Mouse (Mus musculus): ENCODE measurements around the gene Foxl2. TPM values are rescaled to one million over a fixed set of nuclear protein-coding genes. Genes with fewer than 3 reads are reported as not detected.

The Foxl2 gene
- polyA plus RNA-seq, 1 experiment from 2014 or later: 2.2 TPM

DNA sequence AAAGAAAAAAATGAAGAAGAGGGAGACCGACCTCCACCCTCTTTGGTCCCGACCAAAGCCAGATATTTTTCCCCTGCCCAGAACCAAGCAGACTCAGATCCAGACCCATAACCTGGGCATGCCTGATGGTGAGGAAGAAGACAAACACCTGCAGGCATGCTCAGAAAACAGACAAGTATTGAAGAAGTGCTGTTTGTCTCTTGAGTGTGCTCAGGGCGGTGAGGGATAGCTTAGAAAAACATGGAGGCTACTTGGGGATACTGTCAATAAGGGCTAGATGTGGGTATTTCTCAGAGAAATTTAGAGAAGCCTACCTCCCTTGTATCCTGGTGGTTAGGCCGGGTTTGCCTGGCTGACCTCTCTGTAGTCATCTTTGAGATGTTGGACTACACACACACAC lies 1.8 kb upstream of the Foxl2 start:
- ATAC-seq (no peak), DNase-seq (ENCODE audit: low read depth, low spot score) (no peak)
- TF ChIP-seq CTCF (IDR thresholded peaks at IDR 0.05): no peak
- POLR2A ChIA-PET: interaction anchor here (0.6 kb wide), 1 partner anchor 28 kb away, joined by 3 read pairs; no protein-coding TSS in a partner anchor
- in situ Hi-C loops (cut with MboI; ENCODE audit: low pct_unique_long_range_greater_than_20kb): no loop called here
- CTCF ChIA-PET: interaction anchor here (0.7 kb wide), 1 partner anchor 12 kb away, joined by 3 read pairs; no protein-coding TSS in a partner anchor
- peaks cover 52% of the 10 kb centered on the region for H3K27me3 ChIP-seq

DNA sequence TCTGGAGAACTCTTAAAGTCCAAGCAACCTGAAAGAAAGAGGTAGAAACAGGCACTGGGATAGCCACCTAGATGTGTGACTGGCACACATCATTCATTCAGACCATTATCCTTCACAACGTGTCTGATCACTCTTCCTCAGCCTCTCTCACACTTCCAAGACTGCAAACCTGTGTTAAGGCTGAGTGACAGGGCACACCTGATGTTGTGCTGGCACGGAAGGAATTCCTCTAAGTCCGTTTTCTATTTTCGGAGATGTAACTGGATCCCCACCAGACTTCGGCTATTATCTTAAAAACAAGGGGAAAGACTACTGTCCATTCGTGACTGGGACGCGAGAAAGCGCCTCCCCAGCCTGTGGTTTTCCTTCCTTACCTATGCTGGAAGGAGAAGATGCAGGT lies 1.3 kb upstream of the Foxl2 start:
- H3K27me3 ChIP-seq: peaks cover 57% of the 10 kb centered on the region
- ATAC-seq (no peak), DNase-seq (ENCODE audit: low read depth, low spot score) (no peak)
- CTCF ChIA-PET: no interaction called here
- POLR2A ChIA-PET: no interaction called here
- in situ Hi-C loops (cut with MboI; ENCODE audit: low pct_unique_long_range_greater_than_20kb): no loop called here
- no peak for TF ChIP-seq CTCF (IDR thresholded peaks at IDR 0.05)

DNA sequence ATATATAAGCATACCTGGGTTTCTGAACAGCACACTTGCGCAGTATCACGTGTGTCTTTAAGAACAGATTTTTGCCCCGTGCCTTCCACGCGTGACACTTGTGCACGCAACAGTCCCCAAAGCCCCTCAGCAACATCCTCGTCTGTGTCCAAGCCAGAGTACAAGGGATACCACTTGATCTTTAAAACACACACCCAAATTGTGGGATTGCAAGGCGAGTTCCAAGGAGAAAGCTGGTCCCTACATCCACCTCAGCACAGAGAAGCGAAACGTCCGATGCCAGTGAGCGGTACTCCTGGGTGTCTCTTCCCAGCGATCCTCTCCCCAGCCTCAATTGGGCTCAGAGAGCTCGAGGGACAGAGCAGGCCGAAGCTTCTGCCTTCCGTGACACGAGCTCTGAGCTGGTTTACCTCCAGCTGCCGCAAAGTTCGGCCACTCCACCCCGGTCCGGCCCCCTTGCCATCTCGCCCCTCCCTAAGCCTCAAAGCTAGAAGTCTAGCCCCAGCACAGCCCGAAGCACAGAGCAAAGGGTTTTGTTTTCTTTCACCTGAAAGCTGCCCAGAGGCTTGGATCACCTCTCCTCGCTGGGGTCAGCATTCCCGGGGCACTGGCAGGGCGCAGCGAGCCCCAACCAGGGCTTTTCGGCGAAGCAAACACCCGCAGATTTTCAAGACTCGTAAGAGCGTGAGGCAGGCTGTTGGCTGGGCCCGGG lies 541 bp upstream of the Foxl2 start:
- DNase-seq (ENCODE audit: low read depth, low spot score): no peak

DNA sequence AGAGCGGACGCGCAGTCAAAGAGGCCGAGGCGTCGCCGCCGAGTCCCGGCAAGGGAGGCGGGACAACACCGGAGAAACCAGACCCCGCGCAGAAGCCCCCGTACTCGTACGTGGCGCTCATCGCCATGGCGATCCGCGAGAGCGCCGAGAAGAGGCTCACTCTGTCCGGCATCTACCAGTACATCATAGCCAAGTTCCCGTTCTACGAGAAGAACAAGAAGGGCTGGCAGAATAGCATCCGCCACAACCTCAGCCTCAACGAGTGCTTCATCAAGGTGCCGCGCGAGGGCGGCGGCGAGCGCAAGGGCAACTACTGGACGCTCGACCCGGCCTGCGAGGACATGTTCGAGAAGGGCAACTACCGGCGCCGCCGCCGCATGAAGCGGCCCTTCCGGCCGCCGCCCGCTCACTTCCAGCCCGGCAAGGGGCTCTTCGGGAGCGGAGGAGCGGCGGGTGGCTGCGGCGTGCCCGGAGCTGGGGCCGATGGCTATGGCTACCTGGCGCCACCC lies 682 bp downstream of the Foxl2 start:
- peaks cover 66% of the 10 kb centered on the region for H3K27me3 ChIP-seq
- ATAC-seq: peak; percentile 25
- no peak for TF ChIP-seq CTCF (IDR thresholded peaks at IDR 0.05)
- in situ Hi-C loops (cut with MboI; ENCODE audit: low pct_unique_long_range_greater_than_20kb): no loop called here
- ChIA-PET CTCF (interaction anchor here (1.6 kb wide), 1 partner anchor 17 kb away, joined by 3 read pairs; no protein-coding TSS in a partner anchor), POLR2A (no interaction called here)
- DNase-seq (ENCODE audit: low read depth, low spot score): no peak

More for the DNA sequence above, 541 bp upstream of the Foxl2 start:
- peaks cover 60% of the 10 kb centered on the region for H3K27me3 ChIP-seq
- no peak for TF ChIP-seq CTCF (IDR thresholded peaks at IDR 0.05)
- peak; percentile 17 for ATAC-seq
- in situ Hi-C loops (cut with MboI; ENCODE audit: low pct_unique_long_range_greater_than_20kb): no loop called here
- POLR2A ChIA-PET: no interaction called here
- CTCF ChIA-PET: interaction anchor here (1.1 kb wide), 1 partner anchor 11 kb away, joined by 4 read pairs; no protein-coding TSS in a partner anchor

DNA sequence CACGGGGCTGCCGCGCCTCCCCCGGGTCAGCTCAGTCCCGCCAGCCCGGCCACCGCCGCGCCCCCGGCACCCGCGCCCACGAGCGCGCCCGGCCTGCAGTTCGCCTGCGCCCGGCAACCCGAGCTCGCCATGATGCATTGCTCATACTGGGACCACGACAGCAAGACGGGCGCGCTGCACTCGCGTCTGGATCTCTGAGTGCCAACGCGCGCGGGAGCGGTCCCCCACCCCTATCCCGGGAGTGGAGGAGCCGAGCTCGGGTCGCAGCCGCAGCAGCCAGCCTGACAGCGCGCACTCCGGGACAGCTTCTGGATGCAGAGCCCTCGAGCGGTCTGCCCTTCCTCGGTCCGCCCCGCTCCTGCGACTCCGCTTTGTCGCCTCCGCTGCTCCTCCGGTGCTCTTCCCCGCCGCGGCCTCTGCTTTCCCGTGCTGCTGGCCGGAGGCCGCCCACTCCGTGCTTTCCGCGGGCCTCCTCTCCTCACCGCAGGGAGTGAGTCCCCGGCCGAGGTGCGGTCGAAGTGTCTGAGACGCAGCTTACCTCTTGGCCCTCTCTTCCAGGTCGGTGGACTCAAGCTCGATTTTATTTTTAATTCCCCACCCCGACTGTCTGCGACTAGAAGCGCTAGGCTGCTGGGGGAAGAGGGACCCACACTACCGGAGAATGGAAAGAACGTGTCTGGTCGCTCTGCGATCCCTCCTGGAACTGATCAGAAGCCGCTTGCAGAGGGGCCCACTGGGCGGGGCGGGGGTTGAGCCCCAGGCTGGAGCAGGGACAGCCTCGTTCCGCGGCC lies 1.7 kb downstream of the Foxl2 start:
- ChIA-PET CTCF (interaction anchor here (1.6 kb wide), 1 partner anchor 18 kb away, joined by 3 read pairs; no protein-coding TSS in a partner anchor), POLR2A (no interaction called here)
- no peak for TF ChIP-seq CTCF (IDR thresholded peaks at IDR 0.05)
- H3K27me3 ChIP-seq: peaks cover 67% of the 10 kb centered on the region
- DNase-seq (ENCODE audit: low read depth, low spot score) (no peak), ATAC-seq (peak; percentile 3)
- in situ Hi-C loops (cut with MboI; ENCODE audit: low pct_unique_long_range_greater_than_20kb): no loop called here

DNA sequence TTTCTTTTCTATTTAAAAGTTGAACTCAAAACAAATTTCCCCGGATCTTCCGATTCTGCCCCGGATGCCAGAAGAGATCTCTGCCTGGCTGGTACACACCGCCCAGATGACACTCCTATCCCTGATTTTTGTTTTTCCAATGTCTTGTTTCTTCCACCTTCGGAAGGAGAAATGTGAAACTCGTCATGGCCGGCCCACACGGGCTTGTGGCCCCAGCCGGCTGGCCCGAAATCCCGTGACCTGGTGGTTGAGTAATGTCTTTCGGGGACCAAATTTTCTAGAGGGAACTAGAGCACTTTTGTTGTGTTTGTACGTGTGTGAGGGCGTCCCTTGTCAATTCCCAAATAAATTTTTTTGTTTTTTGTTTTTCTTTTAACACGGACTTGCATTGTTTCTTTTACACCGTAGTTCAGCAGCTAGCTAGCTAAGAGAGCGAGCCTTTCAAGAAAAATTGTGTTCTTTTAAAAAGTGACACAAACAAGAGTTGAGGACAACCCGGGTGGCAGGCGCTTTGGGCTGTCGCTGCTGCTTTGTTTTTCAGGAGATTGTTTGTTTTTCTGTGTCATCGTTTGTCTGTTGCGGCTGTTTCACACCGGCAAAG lies 2.8 kb downstream of the Foxl2 start:
- ChIA-PET POLR2A (no interaction called here), CTCF (interaction anchor here (2.1 kb wide), 1 partner anchor 22 kb away, joined by 5 read pairs; no protein-coding TSS in a partner anchor)
- H3K27me3 ChIP-seq: peaks cover 68% of the 10 kb centered on the region
- ATAC-seq (no peak), DNase-seq (ENCODE audit: low read depth, low spot score) (no peak)
- in situ Hi-C loops (cut with MboI; ENCODE audit: low pct_unique_long_range_greater_than_20kb): no loop called here
- no peak for TF ChIP-seq CTCF (IDR thresholded peaks at IDR 0.05)

DNA sequence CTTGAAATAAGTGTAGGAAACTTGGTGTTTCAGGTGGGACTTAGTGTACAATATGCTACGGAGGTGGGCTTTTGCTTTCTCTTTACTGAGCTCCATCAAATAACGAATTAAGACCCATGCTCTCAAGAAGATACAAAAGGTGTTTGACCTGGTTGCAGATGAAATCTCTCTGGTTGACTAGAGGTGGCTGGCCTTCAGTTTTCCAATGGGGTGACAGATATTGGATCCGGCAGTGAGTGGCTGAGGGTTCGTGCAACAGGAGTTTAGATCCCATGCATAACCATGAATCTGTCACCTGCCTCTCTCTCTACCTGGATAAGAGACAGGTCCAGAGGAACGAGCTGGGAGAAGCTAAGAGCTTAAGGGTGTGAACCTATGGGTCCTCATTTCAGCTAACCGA lies 3.5 kb downstream of the Foxl2 start:
- ChIA-PET POLR2A (no interaction called here), CTCF (interaction anchor here (1.2 to 2.1 kb wide), 3 partner anchors 18 to 26 kb away, joined by 3 to 5 read pairs (median 3); no protein-coding TSS in a partner anchor)
- ATAC-seq: no peak
- TF ChIP-seq CTCF (IDR thresholded peaks at IDR 0.05): no peak
- DNase-seq (ENCODE audit: low read depth, low spot score): no peak
- peaks cover 75% of the 10 kb centered on the region for H3K27me3 ChIP-seq
- in situ Hi-C loops (cut with MboI; ENCODE audit: low pct_unique_long_range_greater_than_20kb): no loop called here

DNA sequence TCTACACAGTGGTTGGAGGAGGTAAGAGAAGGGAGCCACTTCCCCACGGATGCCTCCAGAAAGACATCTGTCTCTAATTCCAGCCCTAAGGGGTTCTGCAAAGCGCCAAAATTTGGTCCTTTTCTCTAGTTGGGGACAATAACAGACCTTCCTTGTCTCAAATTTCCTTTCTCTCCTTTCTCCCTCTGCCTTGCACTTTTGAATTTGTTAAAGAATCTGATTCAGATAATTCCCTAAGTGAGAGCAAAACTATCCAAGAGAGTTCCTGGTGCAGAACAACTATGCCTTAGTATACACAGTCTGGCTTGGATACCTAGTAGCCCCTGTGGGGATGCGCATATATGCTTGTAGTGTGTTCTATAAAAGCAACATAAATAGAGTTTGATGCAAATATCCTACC lies 4.8 kb downstream of the Foxl2 start:
- ATAC-seq: no peak
- no peak for TF ChIP-seq CTCF (IDR thresholded peaks at IDR 0.05)
- ChIA-PET CTCF (interaction anchor here (1.4 to 2.1 kb wide), 2 partner anchors 20 to 28 kb away, joined by 3 to 5 read pairs; no protein-coding TSS in a partner anchor), POLR2A (no interaction called here)
- peaks cover 72% of the 10 kb centered on the region for H3K27me3 ChIP-seq
- DNase-seq (ENCODE audit: low read depth, low spot score): no peak
- in situ Hi-C loops (cut with MboI; ENCODE audit: low pct_unique_long_range_greater_than_20kb): no loop called here

DNA sequence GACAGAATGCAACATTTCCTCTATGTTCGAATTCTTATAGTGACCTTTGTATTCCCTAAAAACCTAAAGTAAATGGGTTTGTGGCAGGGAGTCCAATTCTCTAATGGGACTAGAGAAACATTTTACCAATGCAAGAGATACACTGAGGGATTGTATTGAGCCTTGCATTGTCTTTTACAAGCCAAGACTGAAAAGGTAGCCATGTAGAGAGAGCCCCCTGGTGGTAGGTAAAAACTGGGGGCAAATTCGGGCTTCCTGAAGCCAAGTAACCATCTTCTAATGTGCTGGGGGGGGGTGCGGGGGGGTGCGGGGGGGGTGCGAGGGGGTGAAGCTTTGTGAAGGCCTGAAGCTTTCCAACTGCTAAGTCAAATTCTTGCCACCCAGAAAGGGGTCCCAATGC lies 5.3 kb downstream of the Foxl2 start:
- ChIA-PET POLR2A (no interaction called here), CTCF (no interaction called here)
- H3K27me3 ChIP-seq: peaks cover 67% of the 10 kb centered on the region
- ATAC-seq (no peak), DNase-seq (ENCODE audit: low read depth, low spot score) (no peak)
- in situ Hi-C loops (cut with MboI; ENCODE audit: low pct_unique_long_range_greater_than_20kb): no loop called here
- no peak for TF ChIP-seq CTCF (IDR thresholded peaks at IDR 0.05)

DNA sequence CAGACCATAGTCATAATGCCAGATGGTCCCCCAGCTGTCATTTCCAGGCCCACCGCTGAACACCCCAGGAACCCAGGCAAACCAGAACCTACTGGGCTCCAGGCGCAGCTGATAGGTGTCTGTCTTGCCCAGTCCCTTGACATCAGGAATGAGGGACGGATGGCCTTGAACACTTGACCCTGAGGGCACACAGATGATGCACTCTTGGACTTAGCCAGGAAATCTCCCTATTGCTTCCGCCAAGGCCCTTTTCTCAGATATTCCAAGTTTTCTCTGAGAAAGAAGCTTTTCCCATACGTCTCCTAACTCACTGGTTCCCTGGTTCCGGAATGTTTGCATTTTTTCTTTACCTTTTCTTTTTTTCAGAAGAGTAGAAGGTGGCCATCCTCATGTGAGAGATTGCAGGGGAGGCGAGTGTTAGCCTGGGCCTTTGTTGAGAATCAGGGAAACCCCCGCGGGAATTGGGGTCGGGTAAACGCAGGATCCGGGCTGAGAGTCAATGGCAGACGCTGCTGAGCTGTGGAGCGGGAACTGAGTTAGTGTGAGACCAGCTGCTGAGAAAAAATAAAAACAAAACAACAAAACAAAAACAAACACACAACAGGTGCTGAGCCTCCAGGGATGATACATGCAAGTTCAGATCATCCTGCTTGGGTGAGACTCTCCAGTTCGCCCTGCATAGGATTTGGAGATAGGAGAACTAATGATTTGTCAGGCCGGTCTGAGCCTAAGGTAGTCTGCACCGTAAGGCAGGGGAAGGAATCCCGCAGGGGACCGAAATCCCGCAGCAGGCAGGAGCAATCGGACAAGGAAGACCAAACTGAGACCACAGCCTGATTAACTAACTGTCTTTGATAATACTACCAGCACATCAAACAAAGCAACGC lies 6.7 kb downstream of the Foxl2 start:
- in situ Hi-C loops (cut with MboI; ENCODE audit: low pct_unique_long_range_greater_than_20kb): no loop called here
- peaks cover 68% of the 10 kb centered on the region for H3K27me3 ChIP-seq
- TF ChIP-seq CTCF (IDR thresholded peaks at IDR 0.05): no peak
- ATAC-seq (no peak), DNase-seq (ENCODE audit: low read depth, low spot score) (no peak)
- ChIA-PET POLR2A (no interaction called here), CTCF (no interaction called here)

All from Patski (cell line).